Mouse (Mus musculus) CD4-positive, CD25-positive, alpha-beta regulatory T cell, adult 4 months (primary cell): Measurements from ENCODE around the gene Krtap27-1. TPM values are rescaled to one million over a fixed set of nuclear protein-coding genes. Genes with fewer than 3 reads are reported as not detected.

Source experiments
- ATAC-seq: one replicate; pipeline ENCODE4 v1.8.0; 2017
- polyA plus RNA-seq, 2 experiments: library from polyadenylated mRNA; unstranded; fragments of 100-300 nt; shearing (Covaris generic); gene quantifications; one replicate each; pipeline ENCODE4 v1.2.1; 2017

Gene Krtap27-1
- polyA plus RNA-seq, result not detected

DNA sequence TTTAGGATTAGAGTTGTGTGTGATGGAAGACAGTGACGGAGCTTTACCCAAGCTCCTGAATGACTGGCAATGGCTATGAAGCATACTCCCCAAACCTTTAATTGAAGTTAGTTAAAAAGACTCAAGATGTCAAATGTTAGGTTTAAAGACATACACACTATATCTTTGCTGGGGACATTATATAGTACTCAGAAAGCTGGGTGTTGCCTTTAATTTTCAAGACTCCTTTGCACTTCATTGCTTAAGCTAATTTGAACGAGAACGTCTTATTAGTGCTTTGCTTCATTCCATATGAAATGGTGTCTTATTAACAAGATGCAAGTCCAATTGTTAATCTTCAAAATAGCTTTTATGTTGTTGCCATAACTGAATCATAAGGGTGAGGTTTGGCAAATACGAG, at the start of gene Krtap27-1:
Krtap27-1 (minus strand) TSS at position 101 of the 400 bp plus-strand sequence.
- ATAC-seq, result no peak

DNA sequence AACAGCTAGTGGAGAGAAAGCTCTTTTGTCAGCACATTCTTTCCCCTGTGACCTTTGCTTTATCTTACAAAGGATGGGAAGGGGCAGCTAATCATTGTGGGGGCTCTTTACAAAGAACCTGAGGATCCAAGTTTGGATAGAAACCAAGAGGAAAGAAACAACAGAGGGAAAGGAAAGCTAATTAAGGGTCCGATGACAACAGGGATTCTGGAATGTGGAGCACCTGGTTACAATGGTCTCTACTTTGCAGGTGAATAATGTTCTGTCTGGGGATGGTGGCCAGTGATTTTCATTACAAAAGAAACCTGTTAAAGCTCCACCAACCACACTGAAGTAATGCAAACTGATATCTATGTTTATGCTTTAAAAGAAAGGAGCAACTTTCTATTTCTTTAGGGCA, 48.6 kb upstream of the Krtap27-1 start:
- ATAC-seq, result no peak

- no peak for ATAC-seq
Measured at GRCm38 (mm10) chr16:88716549-88716948, 45.1 kb upstream of the Krtap27-1 start.

GRCm38 (mm10) chr16:88711245-88711644, 39.8 kb upstream of the Krtap27-1 start:
- ATAC-seq, result no peak

DNA sequence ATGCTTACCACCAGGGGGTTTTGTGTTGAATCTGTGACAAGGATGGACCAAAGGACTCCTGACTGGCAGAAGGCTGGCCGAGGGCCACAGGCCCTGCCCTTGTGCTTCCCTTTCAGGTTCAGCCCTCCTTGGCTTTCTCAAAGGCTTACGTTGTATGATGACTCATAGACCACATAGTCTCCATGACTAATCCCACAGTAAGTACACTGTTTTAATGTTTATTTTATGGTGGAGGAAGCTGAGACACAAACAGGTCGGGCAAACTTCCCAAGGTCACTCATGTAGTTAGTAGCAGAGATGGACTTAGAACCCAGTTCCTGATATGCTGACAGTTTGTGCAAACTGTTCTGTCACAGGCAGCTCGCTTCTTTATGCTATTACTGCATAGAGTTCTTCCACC, 39.3 kb upstream of the Krtap27-1 start:
- ATAC-seq, result no peak

DNA sequence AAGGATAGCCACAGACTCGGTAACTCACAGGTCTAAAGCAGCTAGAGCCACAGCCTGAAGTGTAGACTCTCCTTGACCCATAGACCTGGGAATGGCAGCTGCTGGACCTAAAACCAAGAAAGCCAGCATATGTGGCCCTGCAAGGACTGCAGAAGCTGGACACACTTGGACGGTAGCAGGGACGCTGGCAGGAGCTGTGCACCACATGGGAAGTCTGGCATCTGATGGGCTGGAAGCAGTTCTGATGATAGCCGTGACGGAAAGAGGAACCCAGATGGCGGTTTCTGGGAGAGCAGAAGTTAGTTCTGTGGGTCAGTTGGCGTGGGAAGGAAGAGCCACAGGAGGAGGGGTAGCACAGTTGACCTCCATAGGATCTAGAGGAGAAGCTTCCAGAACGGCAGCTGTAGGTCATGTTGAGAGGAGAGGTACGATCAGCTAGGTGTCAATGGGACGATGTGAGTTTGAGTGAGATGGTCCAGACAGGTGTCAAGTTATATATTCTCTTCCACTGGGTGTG, 36.1 kb upstream of the Krtap27-1 start, which contains the start of gene 2310061N02Rik:
2310061N02Rik (minus strand) TSS at position 467 of the 517 bp plus-strand sequence.
- ATAC-seq, result no peak

DNA sequence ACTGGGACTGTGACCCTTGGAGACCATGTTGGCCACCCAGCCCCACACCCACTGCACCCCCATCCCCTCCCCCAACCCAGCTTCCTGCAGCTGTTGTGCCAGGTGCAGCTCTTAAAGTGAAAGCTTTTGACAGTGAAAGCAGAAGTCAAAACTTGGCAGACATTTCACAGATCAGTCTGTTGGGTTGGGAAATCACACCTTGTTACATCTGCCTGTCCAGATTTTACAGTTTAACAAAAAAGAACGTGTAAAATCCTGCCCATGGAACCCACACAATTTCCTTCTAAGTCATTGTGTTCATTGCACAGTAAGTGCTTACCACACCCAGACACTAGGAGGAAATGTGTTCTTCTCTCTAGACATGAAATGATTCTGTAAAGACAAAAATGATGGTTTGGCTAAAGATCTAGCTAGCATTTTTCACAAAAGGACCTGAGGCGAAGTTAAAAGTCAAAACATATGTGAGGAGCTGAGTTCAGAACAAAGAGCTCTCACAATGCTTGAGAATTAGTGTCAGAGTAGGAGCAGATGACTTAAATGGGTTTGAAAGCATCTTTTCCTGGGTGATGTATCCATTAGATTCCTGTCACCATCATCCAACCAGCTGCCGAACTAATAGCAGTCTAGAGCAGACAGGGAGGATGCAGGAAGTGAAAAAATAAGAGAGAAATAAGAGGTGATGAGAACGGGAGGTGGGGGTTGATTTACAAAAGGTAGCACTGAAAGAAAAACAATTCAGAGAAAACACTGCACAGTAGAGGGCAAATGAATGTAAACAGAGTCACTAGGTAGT, 29.8 kb upstream of the Krtap27-1 start:
- peak; percentile 71 for ATAC-seq

DNA sequence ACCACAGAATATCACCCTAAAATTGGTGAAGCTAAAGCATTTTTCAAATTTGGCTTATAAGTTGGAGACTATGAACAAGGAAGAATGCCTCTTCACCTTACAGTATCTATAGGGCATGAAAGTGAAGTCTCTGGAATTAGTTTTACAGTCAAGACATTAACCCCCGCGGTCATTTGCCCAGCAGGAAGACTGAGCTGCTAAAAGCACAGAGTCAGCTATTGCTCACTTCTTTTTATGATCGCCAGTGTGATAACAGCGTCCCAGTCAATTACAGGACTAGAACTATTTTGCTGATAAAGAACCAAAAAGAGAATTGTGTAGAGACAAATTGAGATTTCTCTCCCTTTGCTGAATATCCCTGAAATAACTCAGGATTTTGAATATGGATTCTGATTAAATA, 24.8 kb upstream of the Krtap27-1 start:
- ATAC-seq, result no peak

DNA sequence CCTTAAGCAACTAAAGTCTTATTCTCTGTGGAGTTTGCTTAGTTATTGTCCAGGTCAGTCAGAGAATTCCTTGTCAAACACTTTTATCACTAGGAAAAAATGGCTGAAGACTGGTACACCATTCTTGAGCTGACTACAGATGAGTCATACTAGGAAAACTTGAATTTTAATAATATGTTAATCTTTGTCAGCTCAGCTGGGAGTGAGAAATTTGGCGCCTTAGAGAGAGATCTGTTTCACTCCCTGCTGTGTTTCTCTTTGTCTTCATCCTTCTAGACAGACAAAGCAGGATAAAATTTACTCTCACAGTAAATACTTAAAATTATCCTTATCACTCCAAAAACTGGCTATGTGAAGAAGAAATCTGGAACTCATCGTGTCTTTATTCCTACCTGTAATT, 9.8 kb upstream of the Krtap27-1 start:
- no peak for ATAC-seq

DNA sequence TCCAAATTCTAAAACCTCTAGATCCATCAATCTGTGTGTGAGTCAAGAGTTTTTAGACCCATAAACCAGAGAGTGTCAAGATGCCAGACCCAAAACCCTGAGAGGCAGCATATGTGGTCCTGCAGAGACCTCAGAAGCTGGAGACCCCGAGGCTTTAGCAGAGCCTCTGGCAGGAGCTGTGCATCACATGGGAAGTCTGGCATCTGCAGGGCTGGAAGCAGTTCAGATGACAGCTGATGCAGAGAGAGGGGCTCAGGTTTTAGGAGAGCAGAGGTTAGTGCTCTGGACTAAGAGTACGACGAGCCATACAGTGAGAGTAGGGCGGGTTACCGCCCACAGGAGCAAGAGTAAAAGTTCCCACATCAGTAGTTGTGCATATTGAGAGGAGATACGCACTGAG, 7.6 kb upstream of the Krtap27-1 start:
- ATAC-seq, result no peak

DNA sequence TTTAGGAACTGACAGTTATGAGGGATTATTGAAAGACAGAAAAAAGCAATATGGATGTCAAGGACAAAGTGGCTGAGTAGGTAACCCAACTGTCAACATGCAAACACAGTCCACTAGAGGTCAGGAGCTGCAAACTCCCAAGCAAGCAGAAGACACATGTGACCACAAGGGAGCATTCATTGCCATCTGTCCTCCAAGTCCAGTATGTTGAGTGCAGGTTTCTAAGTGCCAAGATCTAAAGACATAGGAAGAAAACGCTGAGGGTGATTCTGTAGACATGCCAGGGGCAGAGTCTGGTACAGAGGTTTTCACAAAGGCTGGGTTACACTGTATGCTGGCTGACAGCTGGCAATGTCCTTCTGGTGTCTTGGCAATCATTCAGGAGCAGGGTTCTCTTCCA, 14.0 kb downstream of the Krtap27-1 start:
- ATAC-seq, result peak; percentile 39

DNA sequence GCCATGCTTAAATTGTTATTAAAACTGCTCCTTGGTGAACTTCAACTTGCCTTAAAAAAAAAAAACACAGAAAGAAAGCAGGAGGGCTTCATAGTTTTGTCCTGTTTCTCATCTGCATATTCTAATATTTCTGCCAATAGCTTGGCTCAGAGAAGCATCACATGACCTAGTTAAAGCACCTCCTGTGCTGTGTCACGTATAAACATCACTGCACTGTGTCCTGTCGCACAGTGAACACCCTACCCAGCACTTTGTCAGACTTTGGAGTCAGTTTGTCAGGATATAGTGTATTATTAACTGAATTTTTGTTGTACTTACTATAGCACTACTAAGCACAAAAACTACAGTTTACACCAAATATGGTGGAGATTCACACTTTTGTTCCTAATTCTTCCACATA, 19.5 kb downstream of the Krtap27-1 start:
- ATAC-seq, result no peak

GRCm38 (mm10) chr16:88651082-88651481, 20.4 kb downstream of the Krtap27-1 start:
- ATAC-seq, result no peak

- no peak for ATAC-seq
Measured at GRCm38 (mm10) chr16:88647358-88647846, 24.1 kb downstream of the Krtap27-1 start, which contains the start of gene Krtap26-1. Krtap26-1 (minus strand) TSS chr16:88647796.

GRCm38 (mm10) chr16:88646366-88647111, 24.9 kb downstream of the Krtap27-1 start:
- no peak for ATAC-seq

GRCm38 (mm10) chr16:88640053-88640452, 31.4 kb downstream of the Krtap27-1 start:
- no peak for ATAC-seq

DNA sequence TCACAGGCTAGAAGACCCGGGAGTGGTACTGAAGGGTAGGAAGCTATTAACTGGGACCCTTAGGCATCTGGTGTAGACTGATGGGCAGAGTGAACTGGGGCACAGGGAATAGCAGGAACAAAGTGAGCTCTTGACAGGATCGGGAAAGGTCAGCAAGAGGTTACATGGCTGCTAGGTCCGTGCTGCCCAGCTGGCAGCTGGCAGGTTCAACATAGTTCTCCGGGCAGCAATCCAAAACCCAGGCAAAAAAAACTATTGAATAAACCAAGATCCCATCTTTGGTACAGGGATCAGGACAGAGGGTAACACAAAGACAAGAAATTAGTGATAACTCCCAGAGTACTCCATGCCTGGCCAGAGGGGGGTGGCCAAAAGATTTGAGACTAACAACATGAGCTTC, 36.3 kb downstream of the Krtap27-1 start:
- no peak for ATAC-seq

GRCm38 (mm10) chr16:88631474-88631873, 40.0 kb downstream of the Krtap27-1 start:
- no peak for ATAC-seq

DNA sequence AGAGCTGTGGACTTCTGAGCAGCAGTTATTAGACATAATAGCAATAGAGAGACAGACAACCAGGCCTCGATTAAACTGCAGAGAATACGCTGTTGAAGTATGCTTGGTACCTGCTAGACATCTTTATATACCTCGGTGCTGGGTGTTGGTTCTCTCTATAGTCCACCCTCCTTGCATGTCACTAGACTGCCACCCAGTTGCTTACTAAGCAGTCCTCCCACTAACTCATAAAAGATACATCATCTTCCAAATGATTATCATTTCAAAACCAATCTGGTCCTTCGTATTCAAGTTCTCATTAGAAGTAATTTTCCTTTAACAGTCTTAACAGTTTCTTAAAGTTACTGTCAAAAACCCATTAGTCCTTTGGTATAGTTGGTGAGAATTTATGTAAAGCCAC, 43.9 kb downstream of the Krtap27-1 start, which contains the start of gene 2310079G19Rik:
2310079G19Rik (minus strand) TSS at position 101 of the 400 bp plus-strand sequence.
- ATAC-seq, result no peak
